Mouse (Mus musculus): ENCODE data around the gene Ccnf.

GRCm38 (mm10) chr17:24279907-24280306, 28.6 kb upstream of the Ccnf start:
- TF ChIP-seq USF1 (IDR thresholded peaks at IDR 0.05; ENCODE audit: low read depth, low read length) (no peak), E2F4 (IDR thresholded peaks at IDR 0.05; ENCODE audit: borderline replicate concordance, low read depth, low read length) (no peak), EP300 (IDR thresholded peaks at IDR 0.05; ENCODE audit: low read depth in 1 of 2, low read length in 2 of 2) (no peak), NELFE (IDR thresholded peaks at IDR 0.05; ENCODE audit: low read depth, low read length) (no peak), CTCF (IDR thresholded peaks at IDR 0.05 in 2 of 3, conservative IDR thresholded peaks at IDR 0.05 in 1 of 3; ENCODE audit: control insufficient read depth in 1 of 3, insufficient read depth in 1 of 3, low read depth in 2 of 3, low read length in 3 of 3, poor library complexity in 1 of 3, severe bottlenecking in 1 of 3) (no peak), POLR2A (IDR thresholded peaks at IDR 0.05; ENCODE audit: control insufficient read depth in 1 of 2, insufficient read depth in 1 of 2, low read depth in 1 of 2, low read length in 2 of 2, poor library complexity in 1 of 2) (no peak)
